Mouse (Mus musculus) ZHBTc4 (cell line): Measurements from ENCODE around the gene Abcb5.
A peak's percentile ranks its signal among the peaks of the same experiment; 100 is the strongest.

Source experiments
- DNase-seq: peaks from one replicate; pipeline ENCODE4 v3.0.0-alpha.2; 2011; ENCODE audit warnings: low read depth, low spot score

The Abcb5 gene

GRCm38 (mm10) chr12:118966321-118966720 lies at the start of gene Abcb5:
Gene Abcb5, minus strand, starts transcription at chr12:118966421.
- DNase-seq, result no peak

DNA sequence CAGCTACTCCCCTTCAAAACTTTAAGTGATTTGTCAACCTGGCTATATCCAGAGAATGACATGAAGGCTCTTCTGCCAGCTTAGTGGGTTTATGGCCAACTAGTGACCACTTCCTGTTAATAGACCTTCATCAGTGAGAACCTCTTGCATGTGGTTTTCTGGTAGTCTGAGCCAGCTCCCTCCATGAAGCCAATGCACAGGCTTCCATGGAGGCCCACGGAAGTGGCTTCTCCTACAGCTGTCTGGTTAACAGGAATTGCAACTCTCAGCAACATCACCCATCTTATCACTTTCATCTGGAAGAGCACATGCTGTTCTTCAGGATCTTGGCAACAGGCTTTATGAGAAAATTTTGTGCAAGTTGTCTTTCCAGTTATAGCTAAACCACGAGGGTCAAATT lies 33.0 kb upstream of the Abcb5 start:
- no peak for DNase-seq

GRCm38 (mm10) chr12:118994328-118995166 lies 28.3 kb upstream of the Abcb5 start:
- no peak for DNase-seq

DNA sequence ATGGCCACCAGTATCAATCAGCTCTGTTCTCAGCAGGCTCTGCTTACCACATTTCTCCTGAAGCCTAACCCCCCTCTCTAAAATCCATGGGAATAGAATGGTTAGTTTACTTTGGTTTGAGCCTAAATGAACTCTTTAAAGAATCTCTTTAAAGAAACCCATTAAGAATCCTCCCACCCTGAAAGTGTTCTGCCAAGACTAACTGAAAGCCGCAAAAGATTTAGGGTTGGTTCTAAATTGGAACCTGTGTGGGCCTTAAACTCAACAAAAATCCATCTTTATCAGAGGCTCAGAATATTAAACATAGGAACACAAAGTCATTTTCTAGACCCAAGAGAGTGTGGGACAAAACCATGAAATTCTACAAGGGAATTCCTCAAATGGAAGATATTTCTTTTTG lies 18.6 kb upstream of the Abcb5 start:
- no peak for DNase-seq

GRCm38 (mm10) chr12:118930386-118931318 lies 35.6 kb downstream of the Abcb5 start:
- peak; percentile 82 for DNase-seq

DNA sequence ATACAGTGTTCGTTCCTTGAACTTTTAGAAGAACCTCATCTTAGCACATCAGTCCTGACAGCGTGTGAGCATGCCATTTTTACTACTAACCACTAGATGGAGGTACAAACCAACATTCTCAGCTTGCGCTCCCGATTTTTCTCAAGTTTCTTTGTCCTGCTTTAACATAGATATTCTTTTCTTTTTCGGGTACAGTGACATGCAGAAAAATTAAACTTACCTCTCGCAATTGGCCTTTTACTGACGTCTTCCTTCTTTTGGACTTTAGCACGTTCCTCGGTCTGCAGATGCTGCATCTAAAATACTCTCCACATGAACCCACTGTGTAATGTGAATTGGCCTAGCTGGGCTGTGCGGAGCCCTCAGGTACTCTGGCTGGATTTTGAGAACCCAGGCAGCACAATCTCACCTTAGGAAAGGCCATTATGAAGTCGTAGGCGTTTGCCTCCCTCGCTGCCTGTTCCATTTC lies 39.4 kb downstream of the Abcb5 start:
- DNase-seq, result peak; percentile 55

GRCm38 (mm10) chr12:118923874-118924273 lies 42.3 kb downstream of the Abcb5 start:
- DNase-seq, result peak; percentile 10

DNA sequence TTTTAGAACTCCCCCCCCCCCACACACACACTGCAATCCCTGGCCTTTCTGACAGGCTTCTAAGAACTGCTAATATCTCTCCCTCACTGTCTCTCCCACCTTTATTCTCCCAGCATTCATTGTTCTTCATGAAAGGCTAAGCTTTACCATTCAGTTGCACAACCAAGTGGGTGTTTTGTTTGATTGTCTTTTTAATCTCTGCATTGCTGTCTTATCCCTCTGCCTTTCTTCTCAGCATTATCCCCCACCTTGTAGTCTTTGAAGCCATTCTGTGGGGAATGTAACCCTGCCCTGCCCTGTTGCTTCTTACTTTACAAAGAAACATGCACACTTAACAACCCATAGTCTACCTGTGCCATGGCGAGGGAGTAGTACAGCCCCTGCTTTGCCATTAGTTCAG lies 48.5 kb downstream of the Abcb5 start:
- DNase-seq, result peak; percentile 82

DNA sequence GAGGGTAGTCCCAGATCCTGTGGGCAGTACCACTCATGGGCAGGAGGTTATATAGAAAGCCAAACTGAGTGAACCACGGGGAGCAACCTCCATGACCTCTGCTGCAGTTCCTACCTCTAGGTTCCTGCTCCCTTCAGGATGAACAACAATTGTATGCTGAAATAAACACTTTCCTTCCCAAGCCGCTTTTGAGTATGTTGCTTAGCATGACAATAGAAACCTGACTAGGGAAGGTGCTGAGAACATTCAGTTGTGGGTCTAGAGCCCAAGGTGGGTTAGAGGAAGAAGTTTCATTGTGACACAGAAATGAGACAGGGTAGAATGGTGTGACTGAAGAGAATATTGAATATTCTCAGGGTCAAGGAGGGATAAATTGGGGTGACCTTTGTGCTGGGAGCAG lies 55.9 kb downstream of the Abcb5 start:
- DNase-seq, result peak; percentile 79

DNA sequence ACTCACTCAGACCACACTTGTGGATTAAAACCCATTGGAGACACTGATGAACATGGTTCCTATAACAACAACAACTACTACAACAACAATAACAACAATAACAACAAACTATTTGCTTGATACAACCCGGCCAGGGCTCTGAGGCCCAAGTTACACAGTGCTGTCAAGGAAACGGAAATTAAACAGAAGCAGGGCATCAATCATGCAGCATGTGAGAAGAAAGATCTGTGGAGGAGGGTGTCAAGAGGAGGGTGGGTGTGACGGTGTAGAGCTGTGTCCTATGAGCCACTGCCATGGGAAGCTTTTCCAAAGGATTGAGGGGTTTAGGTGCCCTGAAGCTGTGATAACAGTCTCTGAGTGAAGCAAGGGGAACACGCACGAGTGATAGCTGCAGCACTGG lies 64.0 kb downstream of the Abcb5 start:
- no peak for DNase-seq

- DNase-seq, result no peak
These were observed 78.3 kb downstream of the Abcb5 start for GRCm38 (mm10) chr12:118887964-118888363.

GRCm38 (mm10) chr12:118882790-118883189 lies 83.4 kb downstream of the Abcb5 start:
- DNase-seq, result no peak

- no peak for DNase-seq
These were observed 93.5 kb downstream of the Abcb5 start for GRCm38 (mm10) chr12:118872673-118873072.

DNA sequence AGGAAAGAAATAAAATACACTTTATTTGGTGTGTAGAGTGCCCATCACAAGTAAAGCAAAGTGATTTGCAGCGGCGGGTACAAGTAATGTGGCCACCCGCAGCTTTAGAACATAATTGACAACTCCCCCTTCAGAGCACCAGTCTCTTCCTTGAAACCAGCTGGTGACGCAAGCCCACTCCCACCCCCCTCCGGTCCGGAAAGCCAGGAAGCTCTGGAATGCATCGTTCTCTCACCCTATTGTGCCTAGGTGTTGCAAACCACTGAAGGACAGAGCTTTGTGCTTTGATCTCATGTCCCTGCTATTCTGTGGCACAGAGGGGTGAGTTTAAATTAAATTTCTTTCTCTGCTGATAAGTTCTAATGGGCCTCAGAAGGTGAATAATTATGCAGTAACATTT lies 110.1 kb downstream of the Abcb5 start:
- peak; percentile 83 for DNase-seq

- peak; percentile 94 for DNase-seq
These were observed 111.3 kb downstream of the Abcb5 start for GRCm38 (mm10) chr12:118854831-118855453.

DNA sequence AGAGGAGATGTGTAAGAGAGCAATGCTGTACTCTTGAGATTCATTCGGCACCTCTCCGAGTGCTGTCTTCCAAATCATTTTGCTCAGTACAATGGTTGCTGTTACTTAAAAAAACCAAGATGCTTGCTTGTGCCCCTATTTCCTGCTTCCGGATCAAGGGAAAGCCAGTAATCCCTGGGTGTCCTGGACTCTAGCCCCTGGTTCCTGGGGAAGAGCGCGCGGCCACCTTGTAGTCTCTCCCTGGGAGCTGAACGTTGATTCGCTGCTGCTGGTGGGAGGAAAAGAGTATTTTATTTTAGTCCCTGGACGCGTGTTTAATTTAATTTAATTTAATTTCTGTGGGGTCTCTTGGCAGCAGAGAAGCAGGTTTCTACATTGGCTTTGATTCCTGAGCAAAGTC lies 111.8 kb downstream of the Abcb5 start:
- DNase-seq, result peak; percentile 28

- DNase-seq, result no peak
These were observed 112.9 kb downstream of the Abcb5 start for GRCm38 (mm10) chr12:118853331-118853730.

DNA sequence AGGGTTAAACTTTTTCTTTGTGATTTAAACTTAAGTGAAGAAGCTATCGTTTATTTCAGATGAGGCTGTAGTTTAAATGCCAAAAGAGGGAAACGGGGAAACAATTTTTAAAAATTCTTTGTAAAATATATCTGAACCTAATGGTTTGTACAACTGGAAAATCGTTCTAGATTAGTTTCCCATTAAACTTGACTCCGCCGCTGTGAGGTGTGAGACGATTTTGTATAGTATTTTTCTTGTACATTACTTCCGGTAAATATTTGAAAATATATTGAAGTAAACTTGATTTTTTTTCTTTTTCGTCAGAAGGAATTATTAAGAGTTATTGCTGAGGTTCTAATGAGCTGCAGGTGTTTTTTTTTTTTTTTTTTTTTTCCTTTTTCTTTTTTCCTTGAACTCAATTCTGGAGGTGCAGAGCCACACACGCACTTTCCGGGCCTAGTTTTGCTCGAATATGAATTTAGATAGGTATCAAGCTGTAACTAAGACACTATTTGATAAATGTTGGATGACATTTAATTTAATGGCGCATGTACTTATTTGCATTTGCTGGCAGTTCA lies 115.3 kb downstream of the Abcb5 start:
- DNase-seq, result no peak

GRCm38 (mm10) chr12:118849996-118850395 lies 116.2 kb downstream of the Abcb5 start:
- DNase-seq, result peak; percentile 72

DNA sequence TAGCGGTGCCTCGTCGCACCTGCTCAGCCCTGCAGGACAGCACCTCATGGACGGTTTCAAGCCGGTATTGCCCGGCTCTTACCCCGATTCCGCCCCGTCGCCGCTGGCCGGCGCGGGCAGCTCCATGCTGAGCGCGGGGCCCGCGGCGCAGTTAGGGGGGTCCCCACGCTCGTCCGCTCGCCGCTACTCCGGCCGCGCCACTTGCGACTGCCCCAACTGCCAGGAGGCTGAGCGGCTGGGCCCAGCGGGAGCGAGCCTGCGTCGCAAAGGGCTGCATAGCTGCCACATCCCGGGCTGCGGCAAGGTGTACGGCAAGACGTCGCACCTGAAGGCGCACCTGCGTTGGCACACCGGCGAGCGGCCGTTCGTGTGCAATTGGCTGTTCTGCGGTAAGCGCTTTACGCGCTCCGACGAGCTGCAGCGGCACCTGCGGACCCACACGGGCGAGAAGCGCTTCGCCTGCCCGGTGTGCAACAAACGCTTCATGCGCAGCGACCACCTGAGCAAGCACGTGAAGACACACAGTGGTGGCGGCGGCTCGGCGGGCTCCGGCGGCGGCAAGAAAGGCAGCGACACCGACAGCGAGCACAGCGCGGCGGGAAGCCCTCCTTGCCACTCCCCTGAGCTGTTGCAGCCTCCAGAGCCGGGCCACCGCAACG lies 116.9 kb downstream of the Abcb5 start:
- DNase-seq, result peak; percentile 88
